Comparison of ENCODE assay signal across 26 mouse cellular contexts in the genomic region with DNA sequence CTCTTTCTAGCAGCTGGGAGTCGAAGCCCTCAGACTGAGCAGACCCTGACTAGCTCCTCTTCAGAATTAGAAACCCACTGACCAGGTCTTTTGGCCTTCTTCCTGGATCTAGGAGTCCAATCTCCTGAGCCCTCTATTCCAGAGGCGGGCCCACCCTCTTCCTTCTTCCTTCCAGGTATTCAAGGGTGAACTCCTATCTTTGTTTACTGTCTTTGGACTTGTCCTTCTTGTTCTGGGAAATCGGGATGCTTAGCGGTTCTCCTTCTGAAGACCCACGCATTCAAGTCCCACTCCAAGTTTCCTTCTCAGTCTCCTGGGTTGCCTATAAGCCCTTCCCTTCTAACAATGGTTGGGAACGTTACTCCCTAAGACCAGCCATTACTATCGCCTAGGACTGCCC. TPM values are rescaled to one million over a fixed set of nuclear protein-coding genes. Genes with fewer than 3 reads are reported as not detected.
DNase-seq lines count a peak whose midpoint lies in the region; ATAC-seq and TF ChIP-seq lines count a peak whose summit lies in the region.
"Had no signal": no experiment of that assay in that cellular context is flagged by ENCODE, and none has a peak within 500 bp of the region (broad histone marks: within the 10 kb centered on the region; RNA-seq: fewer than 3 reads in every experiment).

No protein-coding gene starts in this region.

- H3K4me3 ChIP-seq in gastrocnemius, adult 2 months = peak overlapping the region; percentile 72
- H3K4me3 ChIP-seq in heart, embryonic 15.5 days = no peak overlapping the region
- no peak overlapping the region for H3K4me3 ChIP-seq in heart, embryonic 12.5 days
- no peak overlapping the region for H3K4me3 ChIP-seq in lung, adult 2 months (replicated peaks; ENCODE audit: extremely low read depth, low read depth, low read length)
- H3K4me3 ChIP-seq in small intestine, adult 2 months (ENCODE audit: low read depth, low read length) = peak overlapping the region; percentile 47
- H3K4me3 ChIP-seq: embryonic facial prominence, embryonic 15.5 days; limb, embryonic 12.5 days; midbrain, embryonic 15.5 days; myocyte; stomach, embryonic 15.5 days had no signal

- H3K9me3 ChIP-seq in heart, embryonic 15.5 days (replicated peaks) = no peaks in the 10 kb centered on the region
- no peaks in the 10 kb centered on the region for H3K9me3 ChIP-seq in heart, embryonic 12.5 days (replicated peaks)
- H3K9me3 ChIP-seq: embryonic facial prominence, embryonic 15.5 days; limb, embryonic 12.5 days; midbrain, embryonic 15.5 days; stomach, embryonic 15.5 days had no signal

- intact Hi-C loops in gastrocnemius, adult 2 months (cut with DNase I) = loop anchor here (5.0 kb wide), 2 partner anchors 107 to 152 kb away; partner anchors contain the start of gene Gsk3a

- no peak for DNase-seq in gastrocnemius, adult 2 months
- no peak for DNase-seq in gastrocnemius, adult 18-20 months (ENCODE audit: low spot score)
- DNase-seq in lung, postnatal 36 days = peak; percentile 39
- DNase-seq in lung, adult 2 months = no peak
- DNase-seq: B cell, adult 2 months; cerebellum, postnatal 36 days; kidney, adult 18-20 months; kidney, postnatal 36 days; layer of hippocampus, adult 9-11 months had no signal

- H3K27me3 ChIP-seq in heart, embryonic 15.5 days = no peaks in the 10 kb centered on the region
- no peaks in the 10 kb centered on the region for H3K27me3 ChIP-seq in heart, embryonic 12.5 days (replicated peaks)
- no peaks in the 10 kb centered on the region for H3K27me3 ChIP-seq in small intestine, adult 2 months (ENCODE audit: control insufficient read depth, insufficient read depth, low read length)
- H3K27me3 ChIP-seq: embryonic facial prominence, embryonic 15.5 days; limb, embryonic 12.5 days; midbrain, embryonic 15.5 days; stomach, embryonic 15.5 days had no signal

- 82% methylated on average over 7 of the region's 7 CpGs for WGBS in heart, embryonic 15.5 days
- 68% methylated on average over 7 of the region's 7 CpGs for WGBS in heart, embryonic 12.5 days
- WGBS in lung, adult 2 months = 59% methylated on average over 7 of the region's 7 CpGs
- 78% methylated on average over 7 of the region's 7 CpGs for WGBS in small intestine, adult 2 months

- no peak overlapping the region for H3K4me2 ChIP-seq in heart, embryonic 15.5 days
- H3K4me2 ChIP-seq in heart, embryonic 12.5 days = no peak overlapping the region
- H3K4me2 ChIP-seq: embryonic facial prominence, embryonic 15.5 days; limb, embryonic 12.5 days; midbrain, embryonic 15.5 days; stomach, embryonic 15.5 days had no signal

- no peak overlapping the region for H3K9ac ChIP-seq in heart, embryonic 15.5 days
- no peak overlapping the region for H3K9ac ChIP-seq in heart, embryonic 12.5 days
- H3K9ac ChIP-seq: embryonic facial prominence, embryonic 15.5 days; limb, embryonic 12.5 days; midbrain, embryonic 15.5 days; stomach, embryonic 15.5 days had no signal

- no peak for ATAC-seq in heart, embryonic 15.5 days (replicated peaks; ENCODE audit: insufficient number of reproducible peaks, insufficient read depth, low FRiP score, low read depth)
- no peak for ATAC-seq in heart, embryonic 12.5 days (ENCODE audit: insufficient number of reproducible peaks, low FRiP score)
- ATAC-seq: forebrain, embryonic 16.5 days; midbrain, embryonic 15.5 days had no signal

- peaks cover 59% of the 10 kb centered on the region for H3K4me1 ChIP-seq in heart, embryonic 15.5 days (replicated peaks)
- peaks cover 33% of the 10 kb centered on the region for H3K4me1 ChIP-seq in heart, embryonic 12.5 days (replicated peaks)
- peaks cover 32% of the 10 kb centered on the region for H3K4me1 ChIP-seq in lung, adult 2 months (ENCODE audit: control insufficient read depth, insufficient read depth, low read length)
- H3K4me1 ChIP-seq in small intestine, adult 2 months (ENCODE audit: control insufficient read depth, insufficient read depth, insufficient read length, low read length) = peaks cover 61% of the 10 kb centered on the region

- TF ChIP-seq CTCF in gastrocnemius, adult 2 months (IDR thresholded peaks at IDR 0.05) = no peak
- no peak for TF ChIP-seq CTCF in lung, adult 2 months (IDR thresholded peaks at IDR 0.05; ENCODE audit: insufficient read depth, low read length)
- no peak for TF ChIP-seq CTCF in small intestine, adult 2 months (IDR thresholded peaks at IDR 0.05; ENCODE audit: extremely low read depth, insufficient read length, insufficient replicate concordance, low read depth, low read length)

- peak overlapping the region; percentile 91 for H3K27ac ChIP-seq in gastrocnemius, adult 2 months
- 0 out of 2 replicates have a peak overlapping the region, but pooled peaks have one; percentile 4 for H3K27ac ChIP-seq in heart, embryonic 15.5 days
- no peak overlapping the region for H3K27ac ChIP-seq in heart, embryonic 12.5 days (ENCODE audit: poor library complexity, severe bottlenecking)
- peak overlapping the region; percentile 97 for H3K27ac ChIP-seq in small intestine, adult 2 months (ENCODE audit: insufficient read depth, low read depth, low read length)
- H3K27ac ChIP-seq: embryonic facial prominence, embryonic 15.5 days; limb, embryonic 12.5 days; liver, embryonic 14.5 days; midbrain, embryonic 15.5 days; stomach, embryonic 15.5 days had no signal

- no peak for TF ChIP-seq POLR2A in lung, adult 2 months (IDR thresholded peaks at IDR 0.05; ENCODE audit: borderline replicate concordance, extremely low read depth, low read depth, low read length)
- TF ChIP-seq POLR2A in small intestine, adult 2 months (IDR thresholded peaks at IDR 0.05; ENCODE audit: low read depth, low read length) = no peak

- peaks cover 15% of the 10 kb centered on the region for H3K36me3 ChIP-seq in heart, embryonic 15.5 days
- peaks cover 34% of the 10 kb centered on the region for H3K36me3 ChIP-seq in heart, embryonic 12.5 days
- peaks cover 33% of the 10 kb centered on the region for H3K36me3 ChIP-seq in small intestine, adult 2 months (ENCODE audit: control insufficient read depth, insufficient read depth, low read length)

RNA-seq across cellular contexts. Expression of gene Lipe, which starts 9.6 kb away (rescaled TPM):
- 10 to 100 TPM; 13.4 to 17.9 TPM for total RNA-seq in gastrocnemius, adult 2 months (2021)
- total RNA-seq in gastrocnemius, adult 18-20 months (2021) = 10 to 100 TPM; 21.3 to 22.7 TPM
- 5.6 and 7.7 TPM in 2 replicates for polyA plus RNA-seq in heart, embryonic 15.5 days (2015; fragmentation: Nextera tagmentation; extraction: Ambion mirVana)
- polyA plus RNA-seq in heart, embryonic 12.5 days (2016; fragmentation: Nextera tagmentation; extraction: Ambion mirVana) = 4.1 and 5.9 TPM in 2 replicates
- polyA plus RNA-seq in lung, adult 2 months (2012; rRNA removed) = 90.2 and 103 TPM in 2 replicates
- 56.9 and 186 TPM in 2 replicates for polyA plus RNA-seq in small intestine, adult 2 months (2012; rRNA removed)

RNA-seq across cellular contexts. Expression of gene Cnfn, which starts 19.4 kb away (rescaled TPM):
- not detected for total RNA-seq in gastrocnemius, adult 2 months (2021)
- not detected for total RNA-seq in gastrocnemius, adult 18-20 months (2021)
- 0.22 and 1.1 TPM in 2 replicates for polyA plus RNA-seq in heart, embryonic 15.5 days (2015; fragmentation: Nextera tagmentation; extraction: Ambion mirVana)
- polyA plus RNA-seq in heart, embryonic 12.5 days (2016; fragmentation: Nextera tagmentation; extraction: Ambion mirVana) = not detected in 2 replicates
- 0.53 and 1,347 TPM in 2 replicates for polyA plus RNA-seq in lung, adult 2 months (2012; rRNA removed)
- 0.48 and 0.84 TPM in 2 replicates for polyA plus RNA-seq in small intestine, adult 2 months (2012; rRNA removed)
- total RNA-seq: granulocyte monocyte progenitor cell, adult 5-6 weeks; left cerebral cortex, postnatal 10 days; megakaryocyte, adult 5-6 weeks had no signal
- polyA plus RNA-seq: forebrain, embryonic 16.5 days; hindbrain, embryonic 11.5 days; limb, embryonic 12.5 days; liver, embryonic 14.5 days; midbrain, embryonic 15.5 days; myocyte; neural tube, embryonic 14.5 days; urinary bladder, adult 2 months had no signal

RNA-seq across cellular contexts. Expression of gene Cxcl17, which starts 23.8 kb away (rescaled TPM):
- total RNA-seq in gastrocnemius, adult 2 months (2021) = not detected
- total RNA-seq in gastrocnemius, adult 18-20 months (2021) = not detected
- polyA plus RNA-seq in heart, embryonic 15.5 days (2015; fragmentation: Nextera tagmentation; extraction: Ambion mirVana) = 0.28 and 0.51 TPM in 2 replicates
- not detected in 2 replicates for polyA plus RNA-seq in heart, embryonic 12.5 days (2016; fragmentation: Nextera tagmentation; extraction: Ambion mirVana)
- polyA plus RNA-seq in lung, adult 2 months (2012; rRNA removed) = 41.1 and 48.0 TPM in 2 replicates
- 3.8 TPM in 1 of 2 replicates, not detected in the other for polyA plus RNA-seq in small intestine, adult 2 months (2012; rRNA removed)
- total RNA-seq: granulocyte monocyte progenitor cell, adult 5-6 weeks; left cerebral cortex, postnatal 10 days; megakaryocyte, adult 5-6 weeks had no signal
- polyA plus RNA-seq: hindbrain, embryonic 11.5 days; liver, embryonic 14.5 days; lung, embryonic 16.5 days had no signal

Comparison
In these comparisons a context has a peak if more than half of its experiments do, and no peak if none do; other contexts are left out.
1. H3K4me3 ChIP-seq: peak in gastrocnemius, adult 2 months (single experiment) and small intestine, adult 2 months (single experiment); none in heart, embryonic 15.5 days (single experiment), heart, embryonic 12.5 days (single experiment) and lung, adult 2 months (single experiment).